Mouse (Mus musculus): Measurements from ENCODE around the gene Cenpt. TPM values are rescaled to one million over a fixed set of nuclear protein-coding genes. Genes with fewer than 3 reads are reported as not detected.
A peak's percentile ranks its signal among the peaks of the same experiment; 100 is the strongest.

Cenpt gene
- total RNA-seq (2022): 10 to 100 TPM; 11.6 to 18.5 (median 14.0) TPM

- DNase-seq (ENCODE audit: low spot score in 2 of 2): no peak
These were observed at the start of gene Cenpt for GRCm38 (mm10) chr8:105853178-105853577. Gene Cenpt (minus strand): TSS chr8:105853278.

GRCm38 (mm10) chr8:105900941-105901616 lies 48.0 kb upstream of the Cenpt start:
- DNase-seq (ENCODE audit: low spot score in 2 of 2): no peak

- DNase-seq (ENCODE audit: low spot score in 2 of 2): peak; percentile 85 to 90
These were observed 47.3 kb upstream of the Cenpt start, which contains the start of gene Pskh1 for GRCm38 (mm10) chr8:105900180-105900940. Gene Pskh1 (plus strand): TSS chr8:105900441.

- DNase-seq (ENCODE audit: low spot score in 2 of 2): no peak
These were observed 44.9 kb upstream of the Cenpt start for GRCm38 (mm10) chr8:105897801-105898480.

- peak; percentile 81 to 85 for DNase-seq (ENCODE audit: low spot score in 2 of 2)
These were observed 40.3 kb upstream of the Cenpt start, which contains the start of gene Nrn1l for GRCm38 (mm10) chr8:105893339-105893738. Gene Nrn1l (plus strand): TSS chr8:105893567.

DNA sequence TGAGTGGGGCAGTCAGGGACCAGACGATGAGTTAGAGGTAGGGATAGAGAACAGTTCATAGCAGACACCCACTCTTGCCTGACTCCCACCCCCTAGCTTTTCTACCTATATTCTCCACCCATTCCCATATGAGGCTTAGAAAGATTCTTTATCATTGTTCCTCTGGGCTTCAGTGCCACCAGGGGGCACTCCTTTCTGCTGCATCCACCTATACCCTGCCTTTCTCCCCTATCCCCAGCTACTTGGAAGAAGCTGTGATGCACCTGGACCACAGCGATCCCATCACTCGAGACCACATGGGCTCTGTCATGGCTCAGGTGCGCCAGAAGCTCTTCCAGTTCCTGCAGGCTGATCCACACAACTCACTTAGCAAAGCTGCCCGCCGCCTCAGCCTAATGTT lies 39.4 kb upstream of the Cenpt start:
- DNase-seq (ENCODE audit: low spot score in 2 of 2): no peak

GRCm38 (mm10) chr8:105890870-105891269 lies 37.8 kb upstream of the Cenpt start:
- DNase-seq (ENCODE audit: low spot score in 2 of 2): peak; percentile 72 to 82

DNA sequence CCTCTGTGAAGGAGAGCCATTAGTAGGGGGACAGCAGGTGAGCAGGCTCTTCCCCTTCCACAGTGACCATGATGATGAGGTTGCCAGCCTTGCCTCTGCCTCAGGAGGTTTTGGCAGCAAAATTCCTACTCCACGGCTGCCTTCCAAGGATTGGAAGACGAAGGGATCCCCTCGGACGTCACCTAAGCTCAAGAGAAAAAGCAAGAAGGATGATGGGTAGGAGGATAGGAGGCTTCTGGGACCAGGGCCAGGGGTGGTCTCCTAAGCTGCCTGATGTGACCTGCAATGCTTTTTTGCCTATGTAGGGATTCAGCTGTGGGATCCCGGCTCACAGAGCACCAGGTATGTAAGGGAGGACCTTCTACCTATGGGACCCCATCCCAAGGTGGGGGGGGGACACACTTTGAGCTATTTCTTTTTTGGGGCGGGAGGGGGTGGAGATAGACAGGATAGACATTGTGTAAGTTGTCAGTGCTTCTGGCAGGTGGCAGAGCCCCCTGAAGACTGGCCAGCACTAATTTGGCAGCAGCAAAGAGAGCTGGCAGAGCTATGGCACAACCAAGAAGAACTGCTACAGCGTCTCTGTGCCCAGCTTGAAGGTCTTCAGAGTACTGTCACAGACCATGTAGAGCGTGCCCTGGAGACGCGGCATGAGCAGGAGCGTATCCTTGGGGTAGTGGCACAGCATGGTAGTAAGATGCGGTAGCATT lies 36.8 kb upstream of the Cenpt start:
- no peak for DNase-seq (ENCODE audit: low spot score in 2 of 2)

GRCm38 (mm10) chr8:105880754-105881520 lies 27.9 kb upstream of the Cenpt start, which contains the start of gene Edc4:
Gene Edc4 (plus strand): TSS chr8:105880881.
- peak; percentile 73 to 82 for DNase-seq (ENCODE audit: low spot score in 2 of 2)

DNA sequence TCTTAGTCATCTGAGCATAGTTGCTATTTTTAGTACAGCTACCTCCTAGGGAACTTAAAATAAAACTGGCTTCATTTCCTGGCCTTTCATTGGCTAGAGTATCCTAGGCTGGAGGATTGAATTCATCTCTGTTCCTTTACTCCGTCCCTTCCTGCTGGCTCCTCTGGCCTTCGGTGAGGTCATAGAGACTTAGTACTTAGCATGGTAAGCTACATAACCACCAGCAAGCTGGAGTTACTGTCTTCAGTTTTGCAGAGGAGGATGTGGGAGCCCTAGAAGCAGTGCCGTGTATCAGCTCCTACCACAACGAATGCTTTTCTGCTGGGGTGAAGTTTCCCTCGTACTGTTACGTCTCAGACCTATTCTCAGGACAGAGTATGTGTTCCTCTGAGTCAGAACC lies 21.2 kb upstream of the Cenpt start:
- DNase-seq (ENCODE audit: low spot score in 2 of 2): no peak

DNA sequence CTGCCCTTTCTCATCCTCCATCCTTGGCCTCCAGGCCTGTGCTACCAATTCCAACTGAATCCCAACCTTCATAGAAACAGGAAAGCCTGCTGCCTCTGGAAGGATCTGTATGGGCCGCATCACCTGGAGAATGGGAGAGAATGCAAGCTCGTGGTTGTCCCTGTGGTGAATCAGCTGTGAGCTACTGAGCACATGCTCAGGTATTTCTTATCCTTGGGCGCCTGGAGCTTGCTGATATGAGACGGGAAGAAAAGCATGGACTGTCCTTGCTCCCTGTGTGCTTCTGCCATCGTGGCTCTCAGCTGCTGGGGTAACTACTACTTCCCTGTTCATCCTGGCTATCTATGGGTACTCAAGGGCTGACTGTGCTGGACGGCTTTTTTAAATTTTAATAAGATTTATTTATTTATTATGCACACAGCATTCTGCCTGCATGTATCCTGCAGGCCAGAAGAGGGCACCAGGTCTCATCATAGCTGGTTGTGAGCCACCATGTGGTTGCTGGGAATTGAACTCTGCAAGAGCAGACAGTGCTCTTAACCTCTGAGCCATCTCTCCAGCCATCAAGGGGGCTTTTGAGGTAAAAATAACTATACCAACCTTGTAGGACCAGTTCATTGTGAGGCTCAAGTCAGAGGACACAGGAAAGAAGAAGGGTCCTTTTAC lies 13.4 kb upstream of the Cenpt start:
- DNase-seq (ENCODE audit: low spot score in 2 of 2): no peak

GRCm38 (mm10) chr8:105861951-105862350 lies 8.9 kb upstream of the Cenpt start:
- DNase-seq (ENCODE audit: low spot score in 2 of 2): no peak

- peak; percentile 93 to 96 for DNase-seq (ENCODE audit: low spot score in 2 of 2)
These were observed 7.3 kb upstream of the Cenpt start, which contains the start of gene Nutf2 for GRCm38 (mm10) chr8:105860143-105860981. Gene Nutf2 (plus strand): TSS chr8:105860580.

DNA sequence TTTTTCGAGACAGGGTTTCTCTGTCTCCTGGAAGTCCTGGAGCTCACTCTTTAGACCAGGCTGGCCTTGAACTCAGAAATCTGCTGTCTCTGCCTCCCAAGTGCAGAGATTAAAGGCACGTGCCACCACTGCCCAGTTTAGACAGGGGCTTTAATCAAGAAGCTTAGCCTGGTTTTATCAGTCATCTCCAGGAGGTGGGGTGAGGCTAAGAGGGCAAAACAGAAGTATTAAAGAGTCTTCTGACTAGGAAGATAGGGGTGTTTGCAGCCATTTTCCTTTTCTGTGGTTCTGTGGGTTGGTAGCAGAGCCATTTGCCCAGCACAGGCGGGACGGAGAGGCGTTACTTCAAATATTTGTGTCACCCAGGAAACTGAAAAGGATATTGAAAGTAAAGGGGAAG lies 6.2 kb upstream of the Cenpt start:
- DNase-seq (ENCODE audit: low spot score in 2 of 2): no peak

DNA sequence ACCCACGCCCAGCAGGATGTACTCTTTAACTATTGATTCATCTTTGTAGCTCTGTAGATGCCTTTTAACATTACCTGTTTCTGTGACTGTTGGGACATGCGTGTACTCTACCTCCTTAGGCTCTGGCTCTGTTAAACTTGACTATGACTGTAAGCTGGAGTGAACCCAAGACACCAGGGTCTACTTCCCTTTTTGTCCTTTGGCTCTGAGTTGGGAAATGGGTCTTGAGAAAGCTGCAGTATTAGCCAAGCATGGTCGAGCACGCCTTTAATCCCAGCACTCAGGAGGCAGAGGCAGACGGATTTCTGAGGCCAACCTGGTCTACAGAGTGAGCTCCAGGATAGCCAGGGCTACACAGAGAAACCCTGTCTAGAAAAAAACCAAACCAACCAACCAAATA lies 5.4 kb upstream of the Cenpt start:
- no peak for DNase-seq (ENCODE audit: low spot score in 2 of 2)

DNA sequence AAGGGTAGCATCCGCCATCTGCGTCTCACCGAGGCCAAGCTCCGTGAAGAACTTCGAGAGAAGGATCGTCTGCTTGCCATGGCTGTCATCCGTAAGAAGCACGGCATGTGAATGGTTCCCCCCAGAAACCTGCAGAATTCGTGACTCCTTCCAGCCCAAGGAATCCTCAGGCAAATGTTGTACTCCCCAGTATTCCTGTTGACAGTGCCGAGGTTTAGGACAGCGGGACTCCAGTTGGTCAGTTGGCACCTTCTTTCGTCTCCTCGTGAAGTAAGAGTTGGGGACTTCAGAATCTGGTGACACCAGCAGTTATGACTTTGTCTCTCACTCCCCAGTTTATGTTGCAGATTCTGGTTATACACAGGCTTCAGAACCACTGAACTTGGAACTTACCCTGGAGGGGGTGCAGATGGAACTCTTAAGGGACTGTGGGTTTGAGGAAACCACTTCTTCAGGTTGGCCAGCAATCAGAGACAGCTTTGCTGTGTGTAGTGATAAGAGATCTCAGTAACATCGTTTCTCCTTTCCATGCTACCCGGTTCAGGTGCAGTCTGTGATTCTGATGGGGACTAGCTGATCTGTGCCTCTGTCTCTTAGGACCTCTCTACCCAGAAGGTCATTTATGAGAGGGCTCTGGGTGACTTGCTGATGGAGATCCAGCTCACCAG lies 3.2 kb upstream of the Cenpt start:
- no peak for DNase-seq (ENCODE audit: low spot score in 2 of 2)

DNA sequence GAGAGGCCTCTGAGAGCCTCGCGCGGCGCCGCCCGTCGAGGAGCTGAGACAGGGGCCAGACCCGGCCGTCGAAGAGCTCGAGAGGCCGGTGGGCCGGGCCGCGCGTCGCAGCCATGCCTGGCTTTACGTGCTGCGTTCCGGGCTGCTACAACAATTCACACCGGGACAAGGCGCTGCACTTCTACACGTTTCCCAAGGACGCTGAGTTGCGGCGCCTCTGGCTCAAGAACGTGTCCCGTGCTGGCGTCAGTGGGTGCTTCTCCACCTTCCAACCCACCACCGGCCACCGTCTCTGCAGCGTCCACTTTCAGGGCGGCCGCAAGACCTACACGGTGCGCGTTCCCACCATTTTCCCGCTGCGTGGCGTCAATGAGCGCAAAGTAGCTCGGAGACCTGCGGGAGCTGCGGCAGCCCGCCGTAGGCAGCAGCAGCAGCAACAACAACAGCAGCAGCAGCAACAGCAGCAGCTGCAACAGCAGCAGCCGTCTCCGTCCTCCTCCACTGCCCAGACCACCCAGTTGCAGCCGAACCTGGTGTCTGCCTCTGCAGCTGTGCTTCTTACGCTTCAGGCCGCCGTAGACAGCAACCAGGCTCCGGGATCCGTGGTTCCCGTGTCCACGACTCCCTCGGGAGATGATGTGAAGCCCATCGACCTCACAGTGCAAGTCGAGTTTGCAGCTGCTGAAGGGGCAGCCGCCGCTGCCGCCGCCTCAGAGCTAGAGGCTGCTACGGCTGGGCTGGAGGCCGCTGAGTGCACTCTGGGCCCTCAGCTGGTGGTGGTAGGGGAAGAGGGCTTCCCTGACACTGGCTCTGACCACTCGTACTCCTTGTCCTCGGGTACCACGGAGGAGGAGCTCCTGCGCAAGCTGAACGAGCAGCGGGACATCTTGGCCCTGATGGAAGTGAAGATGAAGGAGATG lies 2.4 kb upstream of the Cenpt start:
- peak; percentile 38 to 58 for DNase-seq (ENCODE audit: low spot score in 2 of 2)
